Mouse (Mus musculus) heart, postnatal 10 days (tissue): ENCODE results near the gene Slc2a9. TPM values are rescaled to one million over a fixed set of nuclear protein-coding genes. Genes with fewer than 3 reads are reported as not detected.
"Not testable (repeated sequence)": the region's sequence is repeated elsewhere in the genome, so short reads cannot be mapped to it uniquely, and the experiment has no call there.

ENCODE experiments used
- DNase-seq, 2 experiments: peaks; one replicate each; pipeline ENCODE4 v3.0.0; 2021
- intact Hi-C: fragments of 180-260 bp; cut with DNase I; formaldehyde crosslinking; loops from one replicate; pipeline ENCODE4 v1.15.1; 2025
- total RNA-seq, 2 experiments: library from RNA; stranded (reverse); gene quantifications; 2 replicates each; pipeline ENCODE4 v1.2.3; 2021

The Slc2a9 gene
- total RNA-seq, 2 experiments from 2014 or later: 2.2 to 2.8 TPM

- no peak for DNase-seq
- intact Hi-C loops: no loop called here
Observed at GRCm38 (mm10) chr5:38504747-38505434, 1.9 kb upstream of the Slc2a9 start.

- intact Hi-C loops: no loop called here
- no peak for DNase-seq
Observed at GRCm38 (mm10) chr5:38504116-38504515, 1.2 kb upstream of the Slc2a9 start.

GRCm38 (mm10) chr5:38500043-38500442 lies 2.9 kb downstream of the Slc2a9 start:
- DNase-seq: no peak
- intact Hi-C loops: no loop called here

- intact Hi-C loops: no loop called here
Observed at GRCm38 (mm10) chr5:38499316-38499811, 3.6 kb downstream of the Slc2a9 start.

GRCm38 (mm10) chr5:38498479-38498878 lies 4.5 kb downstream of the Slc2a9 start:
- intact Hi-C loops: no loop called here
- DNase-seq: no peak

More at GRCm38 (mm10) chr5:38499316-38499811, 3.6 kb downstream of the Slc2a9 start:
- DNase-seq: no peak

GRCm38 (mm10) chr5:38496491-38497057 lies 6.4 kb downstream of the Slc2a9 start:
- no peak for DNase-seq
- intact Hi-C loops: no loop called here

- intact Hi-C loops: no loop called here
- no peak for DNase-seq
Observed at GRCm38 (mm10) chr5:38493890-38494289, 9.1 kb downstream of the Slc2a9 start.

GRCm38 (mm10) chr5:38491763-38492162 lies 11.2 kb downstream of the Slc2a9 start:
- DNase-seq: no peak
- intact Hi-C loops: no loop called here

GRCm38 (mm10) chr5:38489739-38490138 lies 13.2 kb downstream of the Slc2a9 start:
- intact Hi-C loops: no loop called here
- DNase-seq: no peak

GRCm38 (mm10) chr5:38488673-38489615 lies 14.0 kb downstream of the Slc2a9 start:
- DNase-seq: no peak
- intact Hi-C loops: no loop called here

- intact Hi-C loops: no loop called here
- DNase-seq: no peak
Observed at GRCm38 (mm10) chr5:38488026-38488425, 14.9 kb downstream of the Slc2a9 start.

GRCm38 (mm10) chr5:38487247-38487646 lies 15.7 kb downstream of the Slc2a9 start:
- DNase-seq: no peak
- intact Hi-C loops: no loop called here

- intact Hi-C loops: no loop called here
- DNase-seq: no peak
Observed at GRCm38 (mm10) chr5:38485946-38486345, 17.0 kb downstream of the Slc2a9 start.

- DNase-seq: no peak
- intact Hi-C loops: no loop called here
Observed at GRCm38 (mm10) chr5:38483518-38484110, 19.3 kb downstream of the Slc2a9 start.

GRCm38 (mm10) chr5:38480822-38481707 lies 21.9 kb downstream of the Slc2a9 start:
- intact Hi-C loops: no loop called here
- DNase-seq: no peak

- peak; percentile 55 to 63 for DNase-seq
- intact Hi-C loops: no loop called here
Observed at GRCm38 (mm10) chr5:38479908-38480725, 22.8 kb downstream of the Slc2a9 start.

- DNase-seq: peak in 1 of 2 experiments; percentile 16
- intact Hi-C loops: not testable (repeated sequence)
Observed at GRCm38 (mm10) chr5:38479545-38479907, 23.4 kb downstream of the Slc2a9 start.

- peak; percentile 12 to 19 for DNase-seq
- intact Hi-C loops: no loop called here
Observed at GRCm38 (mm10) chr5:38479027-38479426, 23.9 kb downstream of the Slc2a9 start.
